Mouse (Mus musculus) myocyte (in vitro differentiated cells): ENCODE data around the gene Ptprj.

Experiments
- CEBPB ChIP-seq: IDR thresholded peaks from 2 replicates; pipeline ENCODE4 v1.6.1; 2011; ENCODE audit warnings: mild to moderate bottlenecking, moderate library complexity; ENCODE audit not compliant: poor library complexity, insufficient read depth, severe bottlenecking
- E2F4 ChIP-seq: IDR thresholded peaks from one replicate; pipeline ENCODE4 v1.6.1; 2011; ENCODE audit warnings: mild to moderate bottlenecking, control low read depth, moderate library complexity; ENCODE audit not compliant: insufficient read depth
- MAX ChIP-seq: IDR thresholded peaks from one replicate; pipeline ENCODE4 v1.6.1; 2011; ENCODE audit warnings: low read depth, mild to moderate bottlenecking, control low read depth
- MYOD1 ChIP-seq, 3 experiments: IDR thresholded peaks; one replicate each; pipeline ENCODE4 v1.6.1; 2011; ENCODE audit warnings: control low read depth in 2 of 3, low read depth in 2 of 3, mild to moderate bottlenecking in 2 of 3, moderate library complexity in 1 of 3; ENCODE audit not compliant: insufficient read length in 2 of 3, control insufficient read depth in 1 of 3
- MYOG ChIP-seq, 3 experiments: IDR thresholded peaks; one replicate each; pipeline ENCODE4 v1.6.1; 2011; ENCODE audit warnings: control low read depth in 2 of 3, low read depth in 2 of 3, mild to moderate bottlenecking in 2 of 3; ENCODE audit not compliant: insufficient read length in 2 of 3, control insufficient read depth in 1 of 3, insufficient read depth in 1 of 3
- POLR2A ChIP-seq: IDR thresholded peaks from one replicate; pipeline ENCODE4 v1.6.1; 2011; ENCODE audit warnings: low read depth, mild to moderate bottlenecking, control low read depth, moderate library complexity; ENCODE audit not compliant: insufficient read length
- POLR2AphosphoS2 ChIP-seq: IDR thresholded peaks from one replicate; pipeline ENCODE4 v1.6.1; 2011; ENCODE audit warnings: low read depth, control low read depth; ENCODE audit not compliant: insufficient read length
- REST ChIP-seq: IDR thresholded peaks from one replicate; pipeline ENCODE4 v1.6.1; 2011; ENCODE audit warnings: mild to moderate bottlenecking, control low read depth, moderate library complexity; ENCODE audit not compliant: insufficient read depth, insufficient read length
- SRF ChIP-seq: IDR thresholded peaks from one replicate; pipeline ENCODE4 v1.6.1; 2011; ENCODE audit warnings: low read depth; ENCODE audit not compliant: control insufficient read depth, insufficient read length
- TCF12 ChIP-seq: IDR thresholded peaks from one replicate; pipeline ENCODE4 v1.6.1; 2011; ENCODE audit warnings: mild to moderate bottlenecking, control low read depth; ENCODE audit not compliant: poor library complexity, insufficient read depth, severe bottlenecking
- TCF3 ChIP-seq: IDR thresholded peaks from one replicate; pipeline ENCODE4 v1.6.1; 2011; ENCODE audit warnings: low read depth, control low read depth; ENCODE audit not compliant: insufficient read length
- USF1 ChIP-seq: IDR thresholded peaks from one replicate; pipeline ENCODE4 v1.6.1; 2011; ENCODE audit warnings: low read depth, mild to moderate bottlenecking, control low read depth, moderate library complexity

DNA sequence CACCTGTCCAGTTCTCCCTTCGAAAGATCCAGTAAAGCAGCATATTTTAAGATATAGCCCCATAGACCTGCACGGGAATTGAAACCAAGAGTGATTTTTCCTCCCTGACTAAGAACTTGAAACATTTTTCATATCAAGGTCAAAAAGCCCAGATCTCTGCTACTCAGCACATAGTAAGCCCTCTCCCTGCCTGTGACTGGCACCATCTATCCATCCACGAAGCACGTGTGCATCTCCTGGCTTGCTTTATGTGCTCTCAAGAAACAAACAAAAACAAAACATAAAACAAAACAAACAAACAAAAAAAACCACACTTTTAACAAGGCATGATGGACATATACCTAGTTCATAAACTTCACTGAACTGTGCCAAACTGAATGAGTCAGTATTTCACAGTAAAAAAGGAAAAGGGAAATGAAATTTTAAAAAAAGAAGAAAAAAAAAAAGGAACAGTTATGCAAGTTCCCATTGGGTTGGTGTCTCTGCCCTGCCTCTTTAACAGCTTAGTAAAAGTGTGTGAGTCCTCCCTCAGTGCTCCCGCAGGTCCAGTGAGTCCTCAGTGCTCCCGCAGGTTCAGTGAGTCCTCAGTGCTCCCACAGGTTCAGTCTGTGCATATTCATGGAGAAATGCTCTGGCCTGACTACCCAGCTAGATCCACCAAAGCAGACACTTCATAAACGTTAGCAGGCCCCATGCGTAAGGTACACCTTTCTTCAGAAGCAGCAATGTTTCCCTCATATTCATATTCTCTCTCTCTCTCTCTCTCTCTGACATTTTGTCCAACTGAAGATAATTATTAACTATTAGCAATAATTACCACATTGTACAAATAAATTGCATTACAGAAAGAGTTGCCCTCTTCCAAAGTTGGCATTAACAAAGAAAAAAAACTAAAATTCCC, 91.5 kb downstream of the Ptprj start:
- TF ChIP-seq MAX (no peak), POLR2A (no peak), TCF12 (no peak), TCF3 (no peak), USF1 (no peak), SRF (no peak), E2F4 (no peak), CEBPB (no peak), MYOD1 (IDR thresholded peaks at IDR 0.05; ENCODE audit: control insufficient read depth in 1 of 3, insufficient read length in 2 of 3, low read depth in 2 of 3) (no peak), MYOG (IDR thresholded peaks at IDR 0.05; ENCODE audit: control insufficient read depth in 1 of 3, insufficient read depth in 1 of 3, insufficient read length in 2 of 3, low read depth in 2 of 3) (no peak), POLR2AphosphoS2 (no peak), REST (no peak)
